Mouse (Mus musculus) limb, embryonic 14.5 days (tissue): Measurements from ENCODE around the gene Otulin. TPM values are rescaled to one million over a fixed set of nuclear protein-coding genes. Genes with fewer than 3 reads are reported as not detected.
A peak's percentile ranks its signal among the peaks of the same experiment; 100 is the strongest.

ENCODE experiments used
- ATAC-seq: fragments of 200-750 bp; cut with Nextera tagmentation; 2 replicates; pipeline ENCODE4 v1.8.0; 2017; ENCODE audit warnings: low read depth, moderate number of reproducible peaks, moderate TSS enrichment; ENCODE audit not compliant: low FRiP score
- DNase-seq: peaks from one replicate; pipeline ENCODE4 v3.0.0-alpha.2; 2015; ENCODE audit warnings: low spot score
- H3K27ac ChIP-seq: fragments of 300-500 bp; sonication (generic); replicated peaks from 2 replicates; pipeline ENCODE4 v1.5.1; 2014; ENCODE audit warnings: low read depth, mild to moderate bottlenecking, low read length, moderate library complexity, mixed read lengths
- H3K27me3 ChIP-seq: fragments of 300-500 bp; sonication (generic); 2 replicates; pipeline ENCODE4 v1.6.1; 2014; ENCODE audit warnings: low read length, mixed read lengths; ENCODE audit not compliant: control insufficient read depth, insufficient read depth
- H3K36me3 ChIP-seq: fragments of 300-500 bp; sonication (generic); 2 replicates; pipeline ENCODE4 v1.6.1; 2014; ENCODE audit warnings: mild to moderate bottlenecking, low read length, moderate library complexity, mixed read lengths; ENCODE audit not compliant: control insufficient read depth, insufficient read depth
- H3K4me1 ChIP-seq: fragments of 300-500 bp; sonication (generic); 2 replicates; pipeline ENCODE4 v1.6.1; 2014; ENCODE audit warnings: antibody characterized with exemption, low read length, mixed read lengths; ENCODE audit not compliant: control insufficient read depth, insufficient read depth
- H3K4me2 ChIP-seq: fragments of 300-500 bp; sonication (generic); replicated peaks from 2 replicates; pipeline ENCODE4 v1.6.1; 2014; ENCODE audit warnings: low read depth, mild to moderate bottlenecking, low read length, moderate library complexity; ENCODE audit not compliant: severe bottlenecking
- H3K4me3 ChIP-seq: fragments of 300-500 bp; sonication (generic); replicated peaks from 2 replicates; pipeline ENCODE4 v1.5.1; 2014; ENCODE audit warnings: low read length
- H3K9ac ChIP-seq: fragments of 300-500 bp; sonication (generic); 2 replicates; pipeline ENCODE4 v1.6.1; 2014; ENCODE audit warnings: mild to moderate bottlenecking, low read depth, low read length, moderate library complexity; ENCODE audit not compliant: severe bottlenecking
- H3K9me3 ChIP-seq: fragments of 300-500 bp; sonication (generic); 2 replicates; pipeline ENCODE4 v1.6.1; 2016; ENCODE audit warnings: low read length; ENCODE audit not compliant: control insufficient read depth
- POLR2A ChIP-seq: fragments of 200-500 bp; IDR thresholded peaks from 2 replicates; pipeline ENCODE4 v1.8.0; 2012; ENCODE audit warnings: inconsistent platforms, mild to moderate bottlenecking, moderate library complexity, borderline replicate concordance; ENCODE audit not compliant: insufficient read depth, insufficient read length; ENCODE audit errors: extremely low read depth
- WGBS: fragments of 180-500 bp; shearing (Covaris S2); extraction: QIAGEN DNeasy Blood & Tissue Kit; methylation state at CpG from one replicate; pipeline ENCODE4 v1.1.7; 2014; 5-methylcytosine and 5-hydroxymethylcytosine counted together
- polyA plus RNA-seq, 2 experiments: library from polyadenylated mRNA; depleted of rRNA in 1 of 2; stranded (reverse) in 1 of 2; unstranded in 1 of 2; fragments of >200 nt; fragmentation: Nextera tagmentation in 1 of 2; extraction: Ambion mirVana in 1 of 2; gene quantifications; 2 replicates each; pipeline versions ENCODE4 v1.2.1 to v1.2.3; 2012 to 2014

Gene Otulin
- polyA plus RNA-seq (2012; rRNA removed) (21.4 and 25.7 TPM in 2 replicates), polyA plus RNA-seq (2014; fragmentation: Nextera tagmentation; extraction: Ambion mirVana) (42.7 and 43.0 TPM in 2 replicates)

DNA sequence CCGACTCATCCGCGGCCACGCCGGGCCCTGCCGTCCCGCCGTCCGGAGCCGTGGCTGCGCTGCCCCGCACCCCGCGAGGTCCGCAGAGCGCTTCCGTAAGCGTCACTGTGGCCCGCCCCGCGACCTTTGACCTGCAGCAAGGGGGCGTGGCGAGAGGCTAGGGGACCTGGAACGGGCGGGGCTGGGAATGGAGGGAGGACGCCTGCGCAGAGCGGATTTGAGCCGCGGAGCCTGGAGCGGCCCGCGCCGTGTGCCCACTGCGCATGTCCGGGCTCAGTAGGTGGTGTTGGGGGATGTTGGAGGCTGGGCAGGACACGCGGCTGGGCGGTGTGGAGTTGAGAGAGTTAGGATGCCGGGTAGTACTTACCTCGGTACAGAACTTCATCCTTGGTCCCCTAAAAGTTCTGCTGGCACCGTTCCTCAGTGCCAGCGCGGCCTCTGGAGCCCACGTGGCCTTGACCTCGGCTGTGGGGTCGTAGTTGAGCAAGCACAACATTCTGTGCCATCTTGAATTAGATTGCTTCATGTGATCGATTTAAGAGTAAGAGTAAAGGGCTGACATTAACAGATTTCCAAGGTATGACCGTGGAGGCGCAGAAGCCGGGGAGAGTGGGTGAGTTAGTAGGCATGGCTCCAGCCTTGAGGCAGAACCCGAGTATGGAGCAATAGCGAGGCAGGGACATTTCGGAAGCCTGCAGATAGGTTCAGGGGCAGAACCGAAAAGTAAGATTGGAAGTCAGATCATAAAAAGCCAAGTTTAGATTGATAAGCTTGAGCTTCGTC is at the start of gene Otulin:
Otulin (minus strand) TSS at position 93 of the 783 bp plus-strand sequence.
- Histone ChIP-seq H3K27me3 (no peaks in the 10 kb centered on the region), H3K9me3 (no peaks in the 10 kb centered on the region), H3K36me3 (peaks cover 9% of the 10 kb centered on the region; the same call in 1 of the 2 replicates), H3K4me3 (peak within 1 kb of the TSS; percentile 78), H3K4me2 (peak within 1 kb of the TSS; percentile 86), H3K4me1 (peaks cover 14% of the 10 kb centered on the region), H3K27ac (peak within 1 kb of the TSS; percentile 71), H3K9ac (peak within 1 kb of the TSS; percentile 81)
- 6% methylated on average over 48 of the region's 56 CpGs for WGBS
- ATAC-seq, result peak; percentile 99
- peak; percentile 96 for DNase-seq
- peak; percentile 87; the same call in 1 of the 2 replicates for TF ChIP-seq POLR2A

DNA sequence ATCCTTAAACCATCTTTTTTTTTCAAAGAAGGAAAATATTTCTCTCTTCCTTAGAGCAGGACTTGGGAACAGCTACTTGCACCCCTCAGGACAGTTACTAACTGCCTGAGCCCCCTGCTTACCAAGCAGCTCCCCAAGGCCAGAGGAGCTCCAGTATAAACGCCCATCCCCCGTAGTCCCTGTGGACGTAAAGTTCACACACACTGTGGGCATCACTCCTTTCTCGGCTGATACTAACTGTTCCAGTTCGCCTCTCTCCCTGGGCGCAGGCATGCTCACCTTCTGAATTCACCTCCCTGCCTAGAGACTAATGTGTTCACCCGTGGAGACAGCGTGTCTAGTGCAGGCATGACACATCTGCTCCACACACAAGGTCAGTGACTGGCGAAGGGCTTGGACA is 48.0 kb upstream of the Otulin start:
- Histone ChIP-seq H3K4me2 (no peak overlapping the region), H3K4me3 (no peak overlapping the region), H3K27me3 (no peaks in the 10 kb centered on the region), H3K4me1 (peaks cover 10% of the 10 kb centered on the region), H3K36me3 (no peaks in the 10 kb centered on the region), H3K9me3 (no peaks in the 10 kb centered on the region), H3K9ac (no peak overlapping the region), H3K27ac (no peak overlapping the region)
- ATAC-seq (no peak), DNase-seq (no peak)
- no peak for TF ChIP-seq POLR2A
- 78% methylated on average over 9 of the region's 9 CpGs for WGBS

DNA sequence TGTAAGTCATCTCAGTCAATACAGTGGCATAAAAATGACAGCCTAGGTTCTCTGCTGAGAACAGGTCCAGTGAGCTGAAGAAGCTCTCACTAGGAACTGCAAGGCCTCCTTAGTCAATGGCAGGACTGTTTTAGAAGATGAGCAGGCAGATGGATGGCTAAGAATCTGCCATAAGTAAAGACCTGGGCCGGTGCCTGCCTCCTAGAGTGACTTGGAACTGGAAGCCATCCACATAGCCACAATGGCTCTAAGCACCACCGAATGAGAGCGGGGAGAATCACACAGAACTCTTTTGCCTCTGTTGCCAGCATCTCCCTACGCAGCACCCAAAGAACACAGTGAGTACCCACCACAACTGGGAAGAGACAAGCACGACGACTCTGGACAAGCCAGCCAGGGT is 47.3 kb upstream of the Otulin start:
- ATAC-seq (no peak), DNase-seq (no peak)
- TF ChIP-seq POLR2A, result no peak
- Histone ChIP-seq H3K27me3 (no peaks in the 10 kb centered on the region), H3K36me3 (no peaks in the 10 kb centered on the region), H3K4me1 (peaks cover 10% of the 10 kb centered on the region), H3K4me3 (no peak overlapping the region), H3K9ac (no peak overlapping the region), H3K27ac (no peak overlapping the region), H3K9me3 (no peaks in the 10 kb centered on the region), H3K4me2 (no peak overlapping the region)
- 91% methylated on average over 6 of the region's 6 CpGs for WGBS

DNA sequence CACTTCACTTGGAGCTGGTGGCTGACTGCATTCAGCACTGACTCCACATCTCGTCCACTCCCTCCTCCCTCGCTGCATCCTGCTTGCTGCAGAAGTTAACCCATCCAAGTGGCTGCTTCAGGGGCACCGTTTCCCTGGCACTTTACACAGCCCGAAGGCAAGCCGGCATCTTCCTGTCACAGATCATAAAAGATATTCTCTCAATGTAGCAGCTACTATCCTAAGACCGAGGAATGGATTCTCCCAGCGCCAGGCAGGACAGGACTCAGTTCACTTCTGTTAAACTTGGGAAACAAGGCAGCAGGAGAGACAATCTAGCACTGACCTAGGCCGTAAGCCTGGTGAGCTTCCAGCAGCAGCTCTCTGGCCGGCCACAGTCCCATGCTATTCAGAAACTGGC is 45.7 kb upstream of the Otulin start:
- H3K27me3 ChIP-seq, result no peaks in the 10 kb centered on the region
- no peaks in the 10 kb centered on the region for H3K9me3 ChIP-seq
- H3K27ac ChIP-seq, result no peak overlapping the region
- no peak for TF ChIP-seq POLR2A
- H3K4me1 ChIP-seq, result peaks cover 5% of the 10 kb centered on the region
- WGBS, result 56% methylated on average over 9 of the region's 9 CpGs
- H3K9ac ChIP-seq, result no peak overlapping the region
- no peaks in the 10 kb centered on the region for H3K36me3 ChIP-seq
- DNase-seq (no peak), ATAC-seq (no peak)
- no peak overlapping the region for H3K4me2 ChIP-seq
- no peak overlapping the region for H3K4me3 ChIP-seq

DNA sequence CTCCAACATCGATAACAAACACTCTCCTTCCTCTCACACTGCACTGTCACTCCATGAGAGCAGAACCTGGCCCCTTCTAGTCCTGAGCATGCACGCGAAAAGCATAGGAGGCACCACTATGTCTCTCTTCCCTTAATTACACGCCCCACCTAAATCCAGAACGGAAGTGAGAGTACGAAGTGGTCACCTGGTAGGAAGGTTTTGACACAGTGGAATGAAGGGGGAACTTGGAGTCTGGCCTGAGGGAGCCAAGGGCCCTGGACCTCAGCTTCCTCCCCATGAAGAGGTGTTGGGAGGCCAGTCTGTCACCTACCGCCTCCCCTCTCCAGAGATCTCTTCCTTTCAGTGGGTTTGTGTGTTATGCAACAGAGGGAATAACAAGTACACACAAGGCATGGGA is 44.6 kb upstream of the Otulin start:
- H3K36me3 ChIP-seq, result no peaks in the 10 kb centered on the region
- H3K9me3 ChIP-seq, result no peaks in the 10 kb centered on the region
- H3K4me1 ChIP-seq, result no peaks in the 10 kb centered on the region
- TF ChIP-seq POLR2A, result no peak
- no peaks in the 10 kb centered on the region for H3K27me3 ChIP-seq
- H3K27ac ChIP-seq, result no peak overlapping the region
- H3K4me3 ChIP-seq, result no peak overlapping the region
- 88% methylated on average over 7 of the region's 7 CpGs for WGBS
- H3K4me2 ChIP-seq, result no peak overlapping the region
- ATAC-seq (no peak), DNase-seq (no peak)
- H3K9ac ChIP-seq, result no peak overlapping the region
